Mouse (Mus musculus): Measurements from ENCODE around the gene Dhx8.

DNA sequence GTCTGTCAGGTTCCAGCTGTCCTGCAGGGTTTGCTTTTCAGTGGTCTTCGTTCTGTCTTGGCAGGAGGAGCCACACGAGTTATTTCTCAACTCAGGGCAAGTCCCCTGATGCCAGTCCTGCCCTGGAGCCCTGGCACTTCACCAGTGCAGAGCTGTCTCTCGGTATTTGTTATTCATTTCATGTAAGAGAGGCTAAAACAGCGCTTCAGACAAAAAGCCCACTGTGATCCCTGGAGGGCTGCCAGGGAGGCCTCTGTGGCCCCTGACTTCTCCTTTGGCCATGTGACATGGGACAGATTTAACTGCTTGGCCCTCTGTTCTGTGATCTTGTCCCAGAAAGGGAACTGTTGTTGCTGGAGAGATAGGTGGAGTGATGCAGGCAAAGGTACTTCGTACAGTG lies 25.7 kb downstream of the Dhx8 start:
- TF ChIP-seq POLR2A (IDR thresholded peaks at IDR 0.05; ENCODE audit: control insufficient read depth in 1 of 2, insufficient read depth in 1 of 2, low read depth in 1 of 2, low read length in 2 of 2, poor library complexity in 1 of 2) = no peak
- no peak for TF ChIP-seq MYC (IDR thresholded peaks at IDR 0.05; ENCODE audit: low read depth, low read length)
- TF ChIP-seq USF2 (IDR thresholded peaks at IDR 0.05; ENCODE audit: borderline replicate concordance in 1 of 2, insufficient read depth in 1 of 2, low read depth in 1 of 2, low read length in 2 of 2) = no peak
- no peak for TF ChIP-seq TCF12 (IDR thresholded peaks at IDR 0.05; ENCODE audit: low read depth, low read length)
- TF ChIP-seq ZMIZ1 (IDR thresholded peaks at IDR 0.05; ENCODE audit: low read depth, low read length) = no peak
- TF ChIP-seq NRF1 (IDR thresholded peaks at IDR 0.05; ENCODE audit: insufficient read depth, low read depth, low read length, poor library complexity, severe bottlenecking) = no peak
- TF ChIP-seq CTCF (IDR thresholded peaks at IDR 0.05 in 2 of 3, conservative IDR thresholded peaks at IDR 0.05 in 1 of 3; ENCODE audit: control insufficient read depth in 1 of 3, insufficient read depth in 1 of 3, low read depth in 2 of 3, low read length in 3 of 3, poor library complexity in 1 of 3, severe bottlenecking in 1 of 3) = no peak
- no peak for TF ChIP-seq BHLHE40 (IDR thresholded peaks at IDR 0.05; ENCODE audit: borderline replicate concordance, low read depth, low read length)
- no peak for TF ChIP-seq CHD1 (IDR thresholded peaks at IDR 0.05; ENCODE audit: low read depth, low read length)
